Mouse (Mus musculus) neural tube, embryonic 13.5 days (tissue): ENCODE measurements at regions not wholly inside any gene's neighbourhood (a gene's known extent, or its start where the extent isn't known, plus 50 kb on each side); places are given as distances from the start of the nearest gene placed in this dataset.

Source experiments
- ATAC-seq: fragments of 200-750 bp; cut with Nextera tagmentation; 2 replicates; pipeline ENCODE4 v1.8.0; 2017; ENCODE audit warnings: low read depth, mild to moderate bottlenecking, moderate TSS enrichment, moderate library complexity
- H3K27ac ChIP-seq: fragments of 300-500 bp; sonication (generic); replicated peaks from 2 replicates; pipeline ENCODE4 v1.5.1; 2015; ENCODE audit warnings: moderate library complexity, mild to moderate bottlenecking, inconsistent platforms
- H3K27me3 ChIP-seq: fragments of 300-500 bp; sonication (generic); 2 replicates; pipeline ENCODE4 v1.6.1; 2015; ENCODE audit warnings: mild to moderate bottlenecking, inconsistent platforms
- H3K36me3 ChIP-seq: fragments of 300-500 bp; sonication (generic); 2 replicates; pipeline ENCODE4 v1.6.1; 2015; ENCODE audit warnings: mild to moderate bottlenecking, inconsistent platforms
- H3K4me1 ChIP-seq: fragments of 300-500 bp; sonication (generic); replicated peaks from 2 replicates; pipeline ENCODE4 v1.6.1; 2015; ENCODE audit warnings: inconsistent platforms
- H3K4me2 ChIP-seq: fragments of 300-500 bp; sonication (generic); 2 replicates; pipeline ENCODE4 v1.6.1; 2015; ENCODE audit warnings: inconsistent platforms, mild to moderate bottlenecking, moderate library complexity
- H3K4me3 ChIP-seq: fragments of 300-500 bp; sonication (generic); 2 replicates; pipeline ENCODE4 v1.5.1; 2015; ENCODE audit warnings: mild to moderate bottlenecking, inconsistent platforms
- H3K9ac ChIP-seq: fragments of 300-500 bp; sonication (generic); 2 replicates; pipeline ENCODE4 v1.6.1; 2015; ENCODE audit warnings: moderate library complexity, mild to moderate bottlenecking, inconsistent platforms
- H3K9me3 ChIP-seq: fragments of 300-500 bp; sonication (generic); 2 replicates; pipeline ENCODE4 v1.6.1; 2016; ENCODE audit warnings: inconsistent platforms
- WGBS: fragments of 180-500 bp; shearing (Covaris S2); methylation state at CpG from one replicate; pipeline ENCODE4 v1.1.7; 2015; 5-methylcytosine and 5-hydroxymethylcytosine counted together

- ATAC-seq: no peak
- no peaks in the 10 kb centered on the region for H3K9me3 ChIP-seq
- H3K27ac ChIP-seq: no peak overlapping the region
- 20% methylated on average over 6 of the region's 6 CpGs for WGBS
- peaks cover 15% of the 10 kb centered on the region for H3K4me1 ChIP-seq
- H3K36me3 ChIP-seq: no peaks in the 10 kb centered on the region
- no peak overlapping the region for H3K4me3 ChIP-seq
- no peaks in the 10 kb centered on the region for H3K27me3 ChIP-seq
- H3K4me2 ChIP-seq: no peak overlapping the region
- H3K9ac ChIP-seq: no peak overlapping the region
Observed at GRCm38 (mm10) chr2:61058545-61059235, 95.7 kb upstream of the Rbms1 start.

- 68% methylated on average over 9 of the region's 9 CpGs for WGBS
- Histone ChIP-seq H3K4me1 (no peaks in the 10 kb centered on the region), H3K27ac (no peak overlapping the region), H3K9ac (no peak overlapping the region), H3K27me3 (no peaks in the 10 kb centered on the region), H3K9me3 (no peaks in the 10 kb centered on the region), H3K4me2 (no peak overlapping the region), H3K36me3 (no peaks in the 10 kb centered on the region), H3K4me3 (no peak overlapping the region)
- ATAC-seq: no peak
Observed at GRCm38 (mm10) chr2:61052296-61052695, 89.3 kb upstream of the Rbms1 start.

GRCm38 (mm10) chr2:61051808-61052207, 88.8 kb upstream of the Rbms1 start:
- H3K9ac ChIP-seq: no peak overlapping the region
- H3K9me3 ChIP-seq: no peaks in the 10 kb centered on the region
- no peak overlapping the region for H3K27ac ChIP-seq
- no peaks in the 10 kb centered on the region for H3K27me3 ChIP-seq
- WGBS: 89% methylated on average over 8 of the region's 8 CpGs
- H3K4me1 ChIP-seq: no peaks in the 10 kb centered on the region
- no peaks in the 10 kb centered on the region for H3K36me3 ChIP-seq
- H3K4me2 ChIP-seq: no peak overlapping the region
- no peak overlapping the region for H3K4me3 ChIP-seq
- ATAC-seq: no peak

- Histone ChIP-seq H3K27me3 (no peaks in the 10 kb centered on the region), H3K4me1 (no peaks in the 10 kb centered on the region), H3K4me2 (no peak overlapping the region), H3K9ac (no peak overlapping the region), H3K4me3 (no peak overlapping the region), H3K9me3 (no peaks in the 10 kb centered on the region), H3K27ac (no peak overlapping the region), H3K36me3 (no peaks in the 10 kb centered on the region)
- WGBS: 78% methylated on average over 5 of the region's 5 CpGs
- ATAC-seq: no peak
Observed at GRCm38 (mm10) chr2:61046111-61046767, 83.2 kb upstream of the Rbms1 start.

- H3K9me3 ChIP-seq: no peaks in the 10 kb centered on the region
- H3K4me1 ChIP-seq: no peaks in the 10 kb centered on the region
- no peak overlapping the region for H3K4me2 ChIP-seq
- WGBS: 85% methylated on average over 6 of the region's 6 CpGs
- H3K27ac ChIP-seq: no peak overlapping the region
- no peaks in the 10 kb centered on the region for H3K36me3 ChIP-seq
- no peak for ATAC-seq
- H3K9ac ChIP-seq: no peak overlapping the region
- H3K27me3 ChIP-seq: no peaks in the 10 kb centered on the region
- H3K4me3 ChIP-seq: no peak overlapping the region
Observed at GRCm38 (mm10) chr2:61045467-61045866, 82.5 kb upstream of the Rbms1 start.

GRCm38 (mm10) chr2:61032920-61033319, 69.9 kb upstream of the Rbms1 start:
- H3K27ac ChIP-seq: no peak overlapping the region
- H3K4me2 ChIP-seq: no peak overlapping the region
- H3K36me3 ChIP-seq: no peaks in the 10 kb centered on the region
- no peak overlapping the region for H3K9ac ChIP-seq
- WGBS: 95% methylated on average over 1 of the region's 1 CpGs
- ATAC-seq: no peak
- H3K27me3 ChIP-seq: no peaks in the 10 kb centered on the region
- no peaks in the 10 kb centered on the region for H3K9me3 ChIP-seq
- no peaks in the 10 kb centered on the region for H3K4me1 ChIP-seq
- no peak overlapping the region for H3K4me3 ChIP-seq

GRCm38 (mm10) chr2:61029706-61030105, 66.7 kb upstream of the Rbms1 start:
- H3K4me3 ChIP-seq: no peak overlapping the region
- no peaks in the 10 kb centered on the region for H3K4me1 ChIP-seq
- H3K27me3 ChIP-seq: no peaks in the 10 kb centered on the region
- H3K27ac ChIP-seq: no peak overlapping the region
- no peaks in the 10 kb centered on the region for H3K36me3 ChIP-seq
- no peak overlapping the region for H3K4me2 ChIP-seq
- 56% methylated on average over 2 of the region's 2 CpGs for WGBS
- H3K9ac ChIP-seq: no peak overlapping the region
- no peaks in the 10 kb centered on the region for H3K9me3 ChIP-seq
- ATAC-seq: no peak

- H3K27me3 ChIP-seq: no peaks in the 10 kb centered on the region
- ATAC-seq: no peak
- H3K4me3 ChIP-seq: no peak overlapping the region
- H3K4me2 ChIP-seq: no peak overlapping the region
- H3K36me3 ChIP-seq: no peaks in the 10 kb centered on the region
- WGBS: 80% methylated on average over 2 of the region's 2 CpGs
- no peaks in the 10 kb centered on the region for H3K4me1 ChIP-seq
- H3K9ac ChIP-seq: no peak overlapping the region
- no peak overlapping the region for H3K27ac ChIP-seq
- no peaks in the 10 kb centered on the region for H3K9me3 ChIP-seq
Observed at GRCm38 (mm10) chr2:61028578-61028977, 65.6 kb upstream of the Rbms1 start.

- H3K9ac ChIP-seq: no peak overlapping the region
- H3K27me3 ChIP-seq: no peaks in the 10 kb centered on the region
- no peaks in the 10 kb centered on the region for H3K36me3 ChIP-seq
- WGBS: 94% methylated on average over 4 of the region's 4 CpGs
- no peak overlapping the region for H3K27ac ChIP-seq
- no peak overlapping the region for H3K4me2 ChIP-seq
- ATAC-seq: no peak
- H3K9me3 ChIP-seq: no peaks in the 10 kb centered on the region
- no peaks in the 10 kb centered on the region for H3K4me1 ChIP-seq
- H3K4me3 ChIP-seq: no peak overlapping the region
Observed at GRCm38 (mm10) chr2:61027686-61028085, 64.7 kb upstream of the Rbms1 start.

GRCm38 (mm10) chr2:61022411-61022810, 59.4 kb upstream of the Rbms1 start:
- Histone ChIP-seq H3K4me2 (no peak overlapping the region), H3K27me3 (no peaks in the 10 kb centered on the region), H3K27ac (no peak overlapping the region), H3K4me3 (no peak overlapping the region), H3K9me3 (no peaks in the 10 kb centered on the region), H3K4me1 (no peaks in the 10 kb centered on the region), H3K36me3 (no peaks in the 10 kb centered on the region), H3K9ac (no peak overlapping the region)
- WGBS: 84% methylated on average over 5 of the region's 5 CpGs
- ATAC-seq: no peak

GRCm38 (mm10) chr2:61020791-61021190, 57.8 kb upstream of the Rbms1 start:
- Histone ChIP-seq H3K36me3 (no peaks in the 10 kb centered on the region), H3K9ac (no peak overlapping the region), H3K27ac (no peak overlapping the region), H3K4me3 (no peak overlapping the region), H3K4me2 (no peak overlapping the region), H3K9me3 (no peaks in the 10 kb centered on the region), H3K4me1 (no peaks in the 10 kb centered on the region), H3K27me3 (no peaks in the 10 kb centered on the region)
- 70% methylated on average over 4 of the region's 4 CpGs for WGBS
- no peak for ATAC-seq

- H3K27me3 ChIP-seq: no peaks in the 10 kb centered on the region
- 33% methylated on average over 6 of the region's 6 CpGs for WGBS
- no peak overlapping the region for H3K4me3 ChIP-seq
- no peaks in the 10 kb centered on the region for H3K9me3 ChIP-seq
- no peak for ATAC-seq
- 0 out of 2 replicates have a peak, but pooled peaks cover 5% of the 10 kb centered on the region for H3K4me1 ChIP-seq
- H3K27ac ChIP-seq: no peak overlapping the region
- no peak overlapping the region for H3K4me2 ChIP-seq
- no peak overlapping the region for H3K9ac ChIP-seq
- H3K36me3 ChIP-seq: no peaks in the 10 kb centered on the region
Observed at GRCm38 (mm10) chr2:61013006-61013405, 50.0 kb upstream of the Rbms1 start.
